Mouse (Mus musculus): ENCODE results near the gene Drosha.

The Drosha gene

GRCm38 (mm10) chr15:12833385-12833784, 8.8 kb downstream of the Drosha start:
- no peak for DNase-seq

GRCm38 (mm10) chr15:12834231-12834630, 9.6 kb downstream of the Drosha start:
- DNase-seq, result no peak

GRCm38 (mm10) chr15:12840737-12841136, 16.1 kb downstream of the Drosha start:
- no peak for DNase-seq

- no peak for DNase-seq
Observed at GRCm38 (mm10) chr15:12842833-12843232, 18.2 kb downstream of the Drosha start.

GRCm38 (mm10) chr15:12848196-12848975, 23.8 kb downstream of the Drosha start:
- DNase-seq, result no peak

- no peak for DNase-seq
Observed at GRCm38 (mm10) chr15:12849373-12849772, 24.8 kb downstream of the Drosha start.

- DNase-seq, result no peak
Observed at GRCm38 (mm10) chr15:12853471-12853870, 28.9 kb downstream of the Drosha start.

- no peak for DNase-seq
Observed at GRCm38 (mm10) chr15:12856780-12857179, 32.2 kb downstream of the Drosha start.

GRCm38 (mm10) chr15:12857840-12858516, 33.4 kb downstream of the Drosha start:
- no peak for DNase-seq

- DNase-seq, result no peak
Observed at GRCm38 (mm10) chr15:12858645-12859044, 34.0 kb downstream of the Drosha start.

GRCm38 (mm10) chr15:12862061-12862460, 37.4 kb downstream of the Drosha start:
- DNase-seq, result no peak

GRCm38 (mm10) chr15:12863669-12864068, 39.1 kb downstream of the Drosha start:
- no peak for DNase-seq

GRCm38 (mm10) chr15:12865595-12866314, 41.1 kb downstream of the Drosha start:
- DNase-seq, result no peak

- DNase-seq, result no peak
Observed at GRCm38 (mm10) chr15:12867269-12867668, 42.7 kb downstream of the Drosha start.

GRCm38 (mm10) chr15:12875442-12876176, 51.0 kb downstream of the Drosha start:
- peak; percentile 33 for DNase-seq

GRCm38 (mm10) chr15:12876266-12876665, 51.7 kb downstream of the Drosha start:
- DNase-seq, result no peak

GRCm38 (mm10) chr15:12876881-12877280, 52.3 kb downstream of the Drosha start:
- DNase-seq, result no peak

GRCm38 (mm10) chr15:12877934-12878333, 53.3 kb downstream of the Drosha start:
- DNase-seq, result no peak

GRCm38 (mm10) chr15:12878581-12878980, 54.0 kb downstream of the Drosha start:
- no peak for DNase-seq

- no peak for DNase-seq
Observed at GRCm38 (mm10) chr15:12879937-12880336, 55.3 kb downstream of the Drosha start.

- no peak for DNase-seq
Observed at GRCm38 (mm10) chr15:12884855-12885254, 60.2 kb downstream of the Drosha start.

GRCm38 (mm10) chr15:12885361-12885760, 60.7 kb downstream of the Drosha start:
- DNase-seq, result no peak

- DNase-seq, result no peak
Observed at GRCm38 (mm10) chr15:12887206-12887605, 62.6 kb downstream of the Drosha start.

Data from lung, postnatal 10 days (tissue).